Mouse (Mus musculus) heart, postnatal 10 days (tissue): ENCODE results near the gene Sema4g. TPM values are rescaled to one million over a fixed set of nuclear protein-coding genes. Genes with fewer than 3 reads are reported as not detected.
"Not testable (repeated sequence)": the region's sequence is repeated elsewhere in the genome, so short reads cannot be mapped to it uniquely, and the experiment has no call there.

ENCODE experiments used
- DNase-seq, 2 experiments: peaks; one replicate each; pipeline ENCODE4 v3.0.0; 2021
- intact Hi-C: fragments of 180-260 bp; cut with DNase I; formaldehyde crosslinking; loops from one replicate; pipeline ENCODE4 v1.15.1; 2025
- total RNA-seq, 2 experiments: library from RNA; stranded (reverse); gene quantifications; 2 replicates each; pipeline ENCODE4 v1.2.3; 2021

The Sema4g gene
- total RNA-seq, 2 experiments from 2014 or later = 1.1 TPM

GRCm38 (mm10) chr19:45020348-45020747 lies 31.4 kb downstream of the Sema4g start:
- intact Hi-C loops = no loop called here

GRCm38 (mm10) chr19:45021362-45021761 lies 32.5 kb downstream of the Sema4g start:
- intact Hi-C loops = no loop called here
- no peak for DNase-seq

More at GRCm38 (mm10) chr19:45020348-45020747, 31.4 kb downstream of the Sema4g start:
- peak; percentile 82 to 83 for DNase-seq

GRCm38 (mm10) chr19:45023993-45024392 lies 35.1 kb downstream of the Sema4g start:
- no peak for DNase-seq
- intact Hi-C loops = no loop called here

DNA sequence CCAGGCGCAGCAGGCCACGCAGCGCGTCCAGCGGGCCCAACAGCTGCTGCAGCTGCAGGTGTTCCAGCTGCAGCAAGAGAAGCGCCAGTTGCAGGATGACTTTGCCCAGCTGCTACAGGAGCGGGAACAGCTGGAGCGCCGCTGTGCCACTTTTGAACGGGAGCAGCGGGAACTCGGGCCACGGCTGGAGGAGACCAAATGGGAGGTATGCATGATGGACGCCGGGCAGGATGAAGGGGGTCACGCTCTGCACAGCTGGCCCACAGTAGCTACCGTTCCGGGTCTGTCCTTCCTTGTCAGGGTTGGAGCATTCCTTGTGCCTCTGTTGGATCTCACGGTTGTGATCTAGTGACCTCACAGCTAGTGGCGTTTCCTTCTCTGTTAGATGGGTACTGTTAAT lies 35.9 kb downstream of the Sema4g start:
- intact Hi-C loops = no loop called here
- DNase-seq = no peak

DNA sequence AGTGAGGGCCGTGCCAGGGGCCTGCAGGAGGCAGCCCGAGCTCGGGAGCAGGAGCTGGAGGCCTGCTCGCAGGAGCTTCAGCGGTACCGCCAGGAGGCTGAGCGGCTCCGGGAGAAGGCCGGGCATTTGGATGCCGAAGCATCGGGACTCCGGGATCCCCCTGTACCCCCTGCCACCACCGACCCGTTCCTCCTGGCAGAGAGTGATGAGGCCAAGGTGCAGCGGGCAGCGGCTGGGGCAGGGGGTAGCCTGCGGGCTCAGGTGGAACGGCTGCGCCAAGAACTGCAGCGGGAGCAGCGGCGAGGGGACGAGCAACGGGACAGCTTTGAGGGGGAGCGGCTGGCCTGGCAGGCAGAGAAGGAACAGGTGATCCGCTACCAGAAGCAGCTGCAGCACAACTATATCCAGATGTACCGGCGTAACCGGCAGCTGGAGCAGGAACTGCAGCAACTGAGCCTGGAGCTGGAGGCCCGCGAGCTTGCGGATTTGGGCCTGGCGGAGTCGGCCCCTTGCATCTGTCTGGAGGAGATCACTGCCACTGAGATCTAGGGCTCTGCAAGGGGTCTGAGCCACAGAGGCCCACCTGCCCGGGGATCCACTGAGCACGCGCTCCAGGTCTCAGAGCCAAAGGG lies 37.2 kb downstream of the Sema4g start:
- intact Hi-C loops = no loop called here
- no peak for DNase-seq

GRCm38 (mm10) chr19:45026958-45027670 lies 38.2 kb downstream of the Sema4g start:
- peak; percentile 47 to 60 for DNase-seq
- intact Hi-C loops = no loop called here

DNA sequence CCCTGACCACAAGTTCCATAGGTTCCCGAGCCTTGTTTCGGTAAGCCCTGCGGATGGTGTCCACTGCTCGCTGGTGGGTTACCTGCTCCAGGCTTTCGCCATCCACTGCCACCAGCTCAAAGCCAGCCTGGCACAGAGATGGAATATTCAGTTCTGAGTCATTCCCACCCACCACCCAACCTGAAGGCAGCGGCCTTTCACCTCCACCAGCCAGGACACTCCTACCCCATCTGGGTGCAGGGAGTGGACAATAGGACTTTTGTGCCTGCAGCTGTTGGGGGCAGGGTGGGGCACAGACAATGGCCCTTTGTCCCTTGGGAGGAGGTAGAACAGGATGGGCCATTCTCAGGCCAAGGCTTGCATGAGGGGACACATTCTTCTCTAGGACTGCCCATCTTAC lies 38.9 kb downstream of the Sema4g start:
- intact Hi-C loops = no loop called here
- no peak for DNase-seq

DNA sequence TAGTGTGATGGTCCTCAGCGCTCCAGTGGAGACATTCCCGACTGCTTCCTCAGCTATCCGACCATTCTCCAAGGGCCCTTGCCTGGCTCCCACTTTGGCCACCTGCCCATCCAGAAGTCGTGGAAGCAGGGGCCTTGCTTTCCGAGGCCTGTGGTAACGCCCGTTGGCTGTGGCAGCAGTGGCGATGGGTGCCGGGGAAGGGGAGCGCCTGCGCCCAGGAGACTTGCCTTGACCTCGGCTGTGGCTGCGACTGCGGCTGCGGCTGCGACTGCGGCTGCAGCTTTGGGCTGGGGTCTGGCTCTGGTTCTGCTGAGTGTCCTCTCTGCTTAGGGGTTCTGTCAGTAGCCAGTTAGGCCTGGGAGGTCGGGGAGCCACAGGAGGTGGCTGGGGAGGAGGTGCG lies 39.8 kb downstream of the Sema4g start:
- no peak for DNase-seq
- intact Hi-C loops = no loop called here

DNA sequence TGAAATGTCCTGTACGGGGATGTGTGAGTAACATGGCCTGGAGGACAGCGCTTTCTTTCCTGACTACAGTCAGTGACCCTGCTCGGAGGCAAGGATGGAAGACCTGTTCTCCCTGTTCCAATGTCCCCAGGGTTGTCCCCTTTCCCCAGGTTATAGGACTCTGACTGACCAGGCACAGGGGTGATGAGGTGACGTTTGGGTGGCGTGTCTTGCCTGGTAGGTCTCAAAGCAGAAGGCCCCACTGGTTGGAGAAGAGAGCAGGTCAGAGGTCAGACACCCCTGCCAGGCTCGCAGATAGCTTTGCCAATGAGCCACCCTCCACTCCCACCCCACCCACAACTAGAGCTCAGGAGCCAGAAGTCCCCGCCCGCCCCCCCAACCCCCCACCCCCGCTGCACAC lies 40.7 kb downstream of the Sema4g start:
- intact Hi-C loops = no loop called here
- DNase-seq = no peak

DNA sequence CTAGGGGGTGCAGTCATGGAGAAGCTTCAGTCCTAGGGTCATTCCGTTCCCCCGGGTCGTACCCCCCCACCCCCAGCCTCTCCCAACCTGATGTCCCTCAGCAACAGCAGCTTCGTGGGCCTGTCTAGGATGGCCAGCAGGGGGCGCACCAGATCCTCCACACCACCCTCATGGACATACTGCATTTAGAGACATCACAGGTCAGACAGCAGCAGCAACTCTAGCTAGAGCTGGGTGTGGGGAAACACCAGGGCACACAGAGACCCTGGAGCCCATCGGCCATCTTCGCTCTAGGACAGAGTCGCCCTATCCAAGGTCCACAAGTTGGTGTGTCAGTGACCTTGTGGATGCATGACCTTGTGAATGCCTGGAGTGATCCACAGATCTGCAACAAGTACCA lies 41.2 kb downstream of the Sema4g start:
- intact Hi-C loops = no loop called here
- peak; percentile 69 to 85 for DNase-seq

DNA sequence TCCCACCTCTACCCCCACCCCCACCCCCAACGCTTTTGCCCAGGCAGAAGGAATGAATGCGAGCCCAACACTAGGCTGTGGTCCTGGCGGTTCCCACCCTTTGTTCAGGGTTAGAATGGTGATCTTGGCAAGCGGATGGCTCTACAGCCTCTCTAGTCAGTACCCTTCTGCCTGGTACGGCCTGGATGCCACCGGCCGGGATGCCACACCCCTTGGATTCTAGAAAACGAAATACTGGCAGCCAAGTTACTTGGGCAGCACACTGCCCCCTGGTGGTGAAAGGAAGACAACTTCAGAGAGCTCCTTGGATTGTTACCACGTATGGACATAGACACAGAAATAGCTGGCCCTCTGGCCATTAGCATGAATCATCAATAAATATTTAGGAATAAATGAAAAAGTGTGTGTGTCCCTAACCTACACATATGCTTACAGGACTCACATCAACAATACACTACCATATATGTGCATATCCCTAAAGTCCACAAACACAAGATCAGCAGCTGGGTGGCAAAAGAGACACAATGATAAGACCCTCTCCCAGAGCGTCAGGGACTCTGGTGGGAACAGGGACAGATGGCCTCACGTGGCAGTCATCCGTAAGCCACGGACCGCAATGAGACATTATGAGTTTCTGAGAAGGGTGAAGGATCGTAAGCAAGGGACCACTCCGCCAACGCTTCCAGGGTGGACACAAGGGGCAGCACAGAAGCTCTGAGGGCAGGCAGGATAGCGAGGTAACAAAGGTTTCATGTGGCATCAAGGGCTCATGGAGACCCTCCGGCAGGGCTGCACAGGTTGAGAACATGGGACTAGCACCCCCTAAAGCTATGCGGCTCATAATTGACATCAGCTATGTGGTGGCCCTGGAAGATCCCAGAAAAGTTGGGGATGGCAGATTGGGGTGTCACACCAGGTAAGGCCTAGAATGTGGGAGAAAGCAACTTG lies 42.1 kb downstream of the Sema4g start:
- intact Hi-C loops = loop anchor here (1.0 kb wide), 1 partner anchor 19 kb away; no protein-coding TSS in a partner anchor
- DNase-seq = peak; percentile 89

DNA sequence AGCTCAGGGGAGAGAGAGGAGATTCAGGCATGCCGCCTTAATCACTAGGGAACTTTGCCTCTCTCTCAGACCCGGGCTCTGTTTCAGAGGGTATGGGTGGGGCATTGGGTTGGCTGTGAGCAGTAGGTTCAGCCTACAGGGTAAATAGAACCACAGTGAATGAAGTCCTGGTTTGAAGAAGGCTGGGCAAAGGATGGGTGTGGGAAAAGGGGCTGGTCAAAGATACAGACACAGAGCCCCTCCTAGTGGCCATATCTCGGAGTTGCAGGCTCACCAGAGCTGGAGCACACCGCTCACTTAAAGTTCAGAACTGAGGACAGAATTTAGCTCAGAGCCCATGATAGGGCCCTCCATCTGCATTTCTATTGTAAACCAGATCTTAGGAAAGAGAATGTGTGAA lies 42.9 kb downstream of the Sema4g start:
- intact Hi-C loops = loop anchor here (1.0 kb wide), 1 partner anchor 19 kb away; no protein-coding TSS in a partner anchor
- DNase-seq = peak; percentile 87 to 89

DNA sequence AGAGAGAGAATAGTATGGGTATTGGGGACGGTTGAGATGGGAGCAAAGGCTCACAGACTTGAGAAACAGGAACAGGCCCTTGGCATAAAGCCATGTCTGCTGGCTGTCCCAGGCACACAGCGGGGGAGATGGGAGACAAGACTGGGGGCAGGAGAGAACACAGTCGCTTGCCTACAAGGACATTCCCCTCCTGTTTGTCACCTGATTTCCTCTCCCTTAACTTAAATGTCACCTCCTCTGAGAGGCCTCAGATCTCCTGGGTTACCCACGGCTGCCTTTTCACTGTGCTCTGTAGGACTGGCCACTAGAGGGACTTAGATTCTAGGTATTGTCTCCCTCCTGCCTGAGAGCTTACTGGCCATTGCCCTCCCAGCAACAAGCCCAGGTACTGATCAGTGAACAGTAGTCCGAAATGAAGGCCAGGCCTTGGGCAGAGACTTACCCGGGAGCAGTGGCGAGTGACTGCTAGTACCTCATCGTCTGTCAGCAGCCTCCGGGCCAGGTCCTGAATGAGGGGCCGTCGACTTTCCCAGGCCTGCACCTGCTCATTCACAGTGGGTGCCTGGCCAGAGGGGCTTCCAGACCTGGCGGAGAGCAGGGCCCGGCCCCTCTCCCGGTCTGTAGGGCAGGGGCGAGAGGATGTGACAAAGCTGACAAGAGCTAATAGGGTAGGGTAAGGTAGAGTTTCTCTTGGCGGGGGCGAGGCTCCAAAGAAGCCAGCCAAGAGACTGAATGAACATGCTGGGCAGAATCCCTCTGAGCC lies 43.9 kb downstream of the Sema4g start:
- intact Hi-C loops = no loop called here
- peak; percentile 50 to 53 for DNase-seq

GRCm38 (mm10) chr19:45036867-45037266 lies 48.0 kb downstream of the Sema4g start:
- DNase-seq = peak in 1 of 2 experiments; percentile 61
- intact Hi-C loops = no loop called here

DNA sequence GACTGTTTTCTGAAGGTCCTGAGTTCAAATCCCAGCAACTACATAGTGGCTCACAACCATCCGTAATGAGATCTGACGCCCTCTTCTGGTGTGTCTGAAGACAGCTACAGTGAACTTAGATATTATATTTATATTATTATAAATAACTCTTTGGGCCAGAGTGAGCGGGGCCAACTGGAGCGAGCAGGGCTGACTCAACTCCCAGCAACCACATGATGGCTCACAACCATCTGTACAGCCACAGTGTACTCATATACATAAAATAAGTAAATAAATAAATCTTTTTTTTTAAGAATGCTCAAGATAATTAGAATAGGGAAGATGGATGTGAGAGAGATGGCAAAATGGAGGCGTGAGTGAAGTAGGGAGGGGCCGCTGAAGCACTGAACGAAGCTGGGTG lies 49.3 kb downstream of the Sema4g start:
- intact Hi-C loops, DNase-seq: not testable (repeated sequence)

DNA sequence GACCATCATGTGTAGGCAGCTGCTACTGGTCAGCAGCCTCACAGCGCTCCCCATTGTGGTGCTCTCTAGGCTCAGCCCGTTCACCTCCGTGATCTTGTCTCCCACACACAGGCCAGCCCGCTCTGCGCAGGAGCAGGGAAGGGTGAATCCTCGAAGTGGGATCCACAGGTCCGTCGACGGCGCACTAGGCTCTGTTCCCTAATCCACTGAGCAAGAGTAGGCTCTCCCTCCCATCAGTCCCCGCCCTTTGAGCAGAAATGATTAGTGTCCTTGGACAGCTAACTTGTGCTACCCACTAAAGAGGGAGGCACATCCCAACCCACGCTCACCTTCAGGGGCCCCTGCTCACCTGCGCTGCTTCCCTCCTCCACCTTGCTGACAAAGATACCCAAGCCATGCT lies 51.3 kb downstream of the Sema4g start:
- intact Hi-C loops = loop anchor here (5.0 kb wide), 1 partner anchor 33 kb away; the partner anchor contains the start of genes Mrpl43 and Twnk
- no peak for DNase-seq

GRCm38 (mm10) chr19:45044389-45044927 lies 55.6 kb downstream of the Sema4g start:
- no peak for DNase-seq
- intact Hi-C loops = loop anchor here (5.0 kb wide), 1 partner anchor 37 kb away; the partner anchor contains the start of genes Mrpl43 and Twnk

DNA sequence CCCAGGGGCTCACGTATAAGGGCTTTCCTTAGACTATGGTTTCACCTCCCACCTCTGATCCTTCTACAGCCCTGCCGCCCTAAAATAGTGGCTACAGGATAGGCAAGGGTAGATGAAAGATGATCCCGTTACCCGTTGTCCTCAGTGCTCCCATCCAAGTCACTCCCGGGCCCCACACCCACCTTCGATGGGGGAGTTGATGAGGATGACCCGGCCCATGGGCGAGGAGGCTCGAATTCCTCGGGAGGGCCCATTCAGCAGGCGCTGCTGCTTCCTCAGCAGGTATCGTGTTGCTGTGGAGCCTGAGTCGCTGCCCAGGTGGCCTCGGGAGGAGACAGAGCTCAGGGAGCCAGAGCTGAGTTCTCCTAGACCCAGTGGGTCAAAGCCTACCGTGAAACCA lies 56.3 kb downstream of the Sema4g start:
- no peak for DNase-seq
- intact Hi-C loops = no loop called here

DNA sequence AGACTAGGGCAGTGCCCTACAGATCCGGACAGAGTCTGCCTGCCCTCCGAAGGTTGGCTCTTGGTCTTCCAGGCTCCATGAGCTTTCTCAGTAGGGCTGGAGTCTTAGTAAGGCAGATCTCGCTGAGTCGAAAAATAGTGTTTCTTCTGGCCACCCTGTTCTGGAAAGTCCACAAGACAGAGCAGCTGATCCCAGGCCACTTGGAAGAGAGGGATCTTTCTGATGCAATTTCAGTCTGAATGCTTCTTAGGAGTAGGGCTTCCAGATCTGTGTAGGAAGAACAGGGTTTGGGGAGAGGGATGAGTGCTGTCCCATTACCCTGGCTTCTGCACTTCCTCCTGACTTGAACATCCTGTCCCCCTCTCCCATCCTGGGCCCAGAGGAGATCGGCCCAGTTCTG lies 56.8 kb downstream of the Sema4g start, which contains the start of gene Pdzd7:
Pdzd7 (minus strand) TSS at position 67 of the 400 bp plus-strand sequence.
- no peak for DNase-seq
- intact Hi-C loops = no loop called here
